Mouse (Mus musculus) CD4-positive, CD25-positive, alpha-beta regulatory T cell, adult 2 months (primary cell): Measurements from ENCODE around the gene Olfml2b.
A peak's percentile ranks its signal among the peaks of the same experiment; 100 is the strongest.

Experiments
- DNase-seq: peaks from one replicate; pipeline ENCODE4 v3.0.0-alpha.2; 2012; ENCODE audit warnings: low read depth, low spot score

Olfml2b gene

GRCm38 (mm10) chr1:170644255-170645205, at the start of gene Olfml2b:
Gene Olfml2b (plus strand): TSS chr1:170644532.
- peak; percentile 7 for DNase-seq

- no peak for DNase-seq
Observed at GRCm38 (mm10) chr1:170594575-170594974, 49.8 kb upstream of the Olfml2b start.

GRCm38 (mm10) chr1:170605228-170606001, 38.9 kb upstream of the Olfml2b start:
- DNase-seq, result no peak

GRCm38 (mm10) chr1:170607231-170607917, 37.0 kb upstream of the Olfml2b start:
- no peak for DNase-seq

- no peak for DNase-seq
Observed at GRCm38 (mm10) chr1:170608461-170609071, 35.8 kb upstream of the Olfml2b start.

GRCm38 (mm10) chr1:170609872-170610271, 34.5 kb upstream of the Olfml2b start:
- DNase-seq, result no peak

GRCm38 (mm10) chr1:170610289-170610688, 34.0 kb upstream of the Olfml2b start:
- no peak for DNase-seq

GRCm38 (mm10) chr1:170610695-170611094, 33.6 kb upstream of the Olfml2b start:
- no peak for DNase-seq

- DNase-seq, result no peak
Observed at GRCm38 (mm10) chr1:170611631-170612030, 32.7 kb upstream of the Olfml2b start.

- DNase-seq, result no peak
Observed at GRCm38 (mm10) chr1:170612968-170613872, 31.1 kb upstream of the Olfml2b start.

- DNase-seq, result no peak
Observed at GRCm38 (mm10) chr1:170619686-170620374, 24.5 kb upstream of the Olfml2b start.

- no peak for DNase-seq
Observed at GRCm38 (mm10) chr1:170622934-170623333, 21.4 kb upstream of the Olfml2b start.

- DNase-seq, result no peak
Observed at GRCm38 (mm10) chr1:170623432-170623831, 20.9 kb upstream of the Olfml2b start.

- DNase-seq, result no peak
Observed at GRCm38 (mm10) chr1:170630489-170630888, 13.8 kb upstream of the Olfml2b start.

GRCm38 (mm10) chr1:170631571-170631970, 12.8 kb upstream of the Olfml2b start:
- no peak for DNase-seq

- peak; percentile 77 for DNase-seq
Observed at GRCm38 (mm10) chr1:170632385-170632784, 11.9 kb upstream of the Olfml2b start.

GRCm38 (mm10) chr1:170632856-170633255, 11.5 kb upstream of the Olfml2b start:
- DNase-seq, result no peak

- DNase-seq, result no peak
Observed at GRCm38 (mm10) chr1:170638941-170639340, 5.4 kb upstream of the Olfml2b start.

- DNase-seq, result no peak
Observed at GRCm38 (mm10) chr1:170645896-170646605, 1.7 kb downstream of the Olfml2b start.
